Mouse (Mus musculus) forebrain, embryonic 13.5 days (tissue): Measurements from ENCODE around the gene Stk35. TPM values are rescaled to one million over a fixed set of nuclear protein-coding genes. Genes with fewer than 3 reads are reported as not detected.

Experiments
- ATAC-seq: fragments of 200-750 bp; cut with Nextera tagmentation; 2 replicates; pipeline ENCODE4 v1.8.0; 2017
- H3K27ac ChIP-seq: fragments of 300-500 bp; sonication (generic); 2 replicates; pipeline ENCODE4 v1.5.1; 2015; ENCODE audit warnings: inconsistent platforms, mild to moderate bottlenecking, moderate library complexity
- H3K27me3 ChIP-seq: fragments of 300-500 bp; sonication (generic); 2 replicates; pipeline ENCODE4 v1.6.1; 2015; ENCODE audit warnings: mild to moderate bottlenecking, inconsistent platforms
- H3K36me3 ChIP-seq: fragments of 300-500 bp; sonication (generic); 2 replicates; pipeline ENCODE4 v1.6.1; 2015; ENCODE audit warnings: mild to moderate bottlenecking, inconsistent platforms; ENCODE audit not compliant: poor library complexity, severe bottlenecking
- H3K4me1 ChIP-seq: fragments of 300-500 bp; sonication (generic); 2 replicates; pipeline ENCODE4 v1.6.1; 2015; ENCODE audit warnings: inconsistent platforms
- H3K4me2 ChIP-seq: fragments of 300-500 bp; sonication (generic); 2 replicates; pipeline ENCODE4 v1.6.1; 2015; ENCODE audit warnings: inconsistent platforms, mild to moderate bottlenecking, moderate library complexity
- H3K4me3 ChIP-seq: fragments of 300-500 bp; sonication (generic); 2 replicates; pipeline ENCODE4 v1.5.1; 2015; ENCODE audit warnings: mild to moderate bottlenecking, inconsistent platforms
- H3K9ac ChIP-seq: fragments of 300-500 bp; sonication (generic); 2 replicates; pipeline ENCODE4 v1.6.1; 2015; ENCODE audit warnings: mild to moderate bottlenecking, inconsistent platforms
- H3K9me3 ChIP-seq: fragments of 300-500 bp; sonication (generic); replicated peaks from 2 replicates; pipeline ENCODE4 v1.6.1; 2016; ENCODE audit warnings: inconsistent platforms
- WGBS: fragments of 180-500 bp; shearing (Covaris S2); methylation state at CpG from one replicate; pipeline ENCODE4 v1.1.7; 2015; 5-methylcytosine and 5-hydroxymethylcytosine counted together
- polyA plus RNA-seq: library from polyadenylated mRNA; unstranded; fragments of >200 nt; fragmentation: Nextera tagmentation; extraction: Ambion mirVana; gene quantifications from 2 replicates; pipeline ENCODE4 v1.2.1, GENCODE M21; 2015

Gene Stk35
- 9.4 and 11.4 TPM in 2 replicates for polyA plus RNA-seq

GRCm38 (mm10) chr2:129800271-129800903 is at the start of gene Stk35:
Gene Stk35, plus strand, starts transcription at chr2:129800517.
- peaks cover 39% of the 10 kb centered on the region for H3K4me1 ChIP-seq
- peak within 1 kb of the TSS; percentile 98 for H3K9ac ChIP-seq
- no peaks in the 10 kb centered on the region for H3K27me3 ChIP-seq
- H3K4me2 ChIP-seq = peak within 1 kb of the TSS; percentile 88
- peaks cover 16% of the 10 kb centered on the region for H3K36me3 ChIP-seq
- peak within 1 kb of the TSS; percentile 96 for H3K27ac ChIP-seq
- under 1% methylated on average over 45 of the region's 63 CpGs for WGBS
- ATAC-seq = peak; percentile 91
- no peaks in the 10 kb centered on the region for H3K9me3 ChIP-seq
- peak within 1 kb of the TSS; percentile 90 for H3K4me3 ChIP-seq

- ATAC-seq = no peak
Measured at GRCm38 (mm10) chr2:129782046-129782445, 18.3 kb upstream of the Stk35 start.

GRCm38 (mm10) chr2:129796501-129796900 is 3.8 kb upstream of the Stk35 start:
- Histone ChIP-seq H3K4me3 (no peak overlapping the region), H3K9ac (no peak overlapping the region), H3K36me3 (no peaks in the 10 kb centered on the region), H3K27ac (no peak overlapping the region), H3K27me3 (no peaks in the 10 kb centered on the region), H3K9me3 (peaks cover 10% of the 10 kb centered on the region), H3K4me1 (peaks cover 7% of the 10 kb centered on the region), H3K4me2 (no peak overlapping the region)
- no peak for ATAC-seq
- 93% methylated on average over 2 of the region's 2 CpGs for WGBS

More at GRCm38 (mm10) chr2:129782046-129782445, 18.3 kb upstream of the Stk35 start:
- Histone ChIP-seq H3K9ac (no peak overlapping the region), H3K4me3 (no peak overlapping the region), H3K27me3 (no peaks in the 10 kb centered on the region), H3K36me3 (no peaks in the 10 kb centered on the region), H3K4me2 (no peak overlapping the region), H3K4me1 (no peaks in the 10 kb centered on the region), H3K9me3 (no peaks in the 10 kb centered on the region), H3K27ac (no peak overlapping the region)
- WGBS = 86% methylated on average over 1 of the region's 1 CpGs

GRCm38 (mm10) chr2:129797709-129798108 is 2.6 kb upstream of the Stk35 start:
- H3K4me2 ChIP-seq = no peak overlapping the region
- no peak overlapping the region for H3K4me3 ChIP-seq
- peaks cover 16% of the 10 kb centered on the region for H3K4me1 ChIP-seq
- ATAC-seq = no peak
- no peak overlapping the region for H3K9ac ChIP-seq
- no peaks in the 10 kb centered on the region for H3K36me3 ChIP-seq
- H3K27me3 ChIP-seq = no peaks in the 10 kb centered on the region
- H3K9me3 ChIP-seq = peaks cover 10% of the 10 kb centered on the region
- 72% methylated on average over 2 of the region's 3 CpGs for WGBS
- no peak overlapping the region for H3K27ac ChIP-seq

GRCm38 (mm10) chr2:129798410-129798809 is 1.9 kb upstream of the Stk35 start:
- H3K36me3 ChIP-seq = peaks cover 5% of the 10 kb centered on the region; the same call in 1 of the 2 replicates
- no peak for ATAC-seq
- peaks cover 23% of the 10 kb centered on the region for H3K4me1 ChIP-seq
- H3K27ac ChIP-seq = no peak overlapping the region
- no peak overlapping the region for H3K9ac ChIP-seq
- no peak overlapping the region for H3K4me3 ChIP-seq
- no peak overlapping the region for H3K4me2 ChIP-seq
- H3K27me3 ChIP-seq = no peaks in the 10 kb centered on the region
- peaks cover 10% of the 10 kb centered on the region for H3K9me3 ChIP-seq

- Histone ChIP-seq H3K36me3 (peaks cover 21% of the 10 kb centered on the region), H3K4me3 (peak overlapping the region; percentile 90), H3K27ac (peak overlapping the region; percentile 96), H3K9me3 (no peaks in the 10 kb centered on the region), H3K9ac (peak overlapping the region; percentile 98), H3K27me3 (no peaks in the 10 kb centered on the region), H3K4me2 (peak overlapping the region; percentile 88), H3K4me1 (peaks cover 44% of the 10 kb centered on the region)
- ATAC-seq = peak; percentile 48
- WGBS = under 1% methylated on average over 25 of the region's 32 CpGs
Measured at GRCm38 (mm10) chr2:129800904-129801230, 550 bp downstream of the Stk35 start.

GRCm38 (mm10) chr2:129801231-129802029 is 1.1 kb downstream of the Stk35 start:
- Histone ChIP-seq H3K9me3 (no peaks in the 10 kb centered on the region), H3K4me3 (peak overlapping the region; percentile 90), H3K4me2 (peak overlapping the region; percentile 88), H3K9ac (peak overlapping the region; percentile 98), H3K4me1 (peaks cover 48% of the 10 kb centered on the region), H3K36me3 (peaks cover 26% of the 10 kb centered on the region), H3K27me3 (no peaks in the 10 kb centered on the region), H3K27ac (peak overlapping the region; percentile 96)
- ATAC-seq = peak; percentile 83
- WGBS = under 1% methylated on average over 71 of the region's 73 CpGs

- H3K4me1 ChIP-seq = peaks cover 47% of the 10 kb centered on the region
- no peak overlapping the region for H3K4me3 ChIP-seq
- no peak overlapping the region for H3K4me2 ChIP-seq
- no peak overlapping the region for H3K27ac ChIP-seq
- no peak overlapping the region for H3K9ac ChIP-seq
- no peak for ATAC-seq
- 95% methylated on average over 4 of the region's 4 CpGs for WGBS
- H3K27me3 ChIP-seq = no peaks in the 10 kb centered on the region
- peaks cover 53% of the 10 kb centered on the region for H3K36me3 ChIP-seq
- no peaks in the 10 kb centered on the region for H3K9me3 ChIP-seq
Measured at GRCm38 (mm10) chr2:129805486-129805885, 5.2 kb downstream of the Stk35 start.

- Histone ChIP-seq H3K36me3 (peaks cover 63% of the 10 kb centered on the region), H3K4me1 (peaks cover 47% of the 10 kb centered on the region), H3K27me3 (no peaks in the 10 kb centered on the region), H3K27ac (no peak overlapping the region), H3K4me3 (no peak overlapping the region), H3K9ac (no peak overlapping the region), H3K9me3 (no peaks in the 10 kb centered on the region), H3K4me2 (no peak overlapping the region)
- no peak for ATAC-seq
- 86% methylated on average over 2 of the region's 2 CpGs for WGBS
Measured at GRCm38 (mm10) chr2:129806486-129806885, 6.2 kb downstream of the Stk35 start.

GRCm38 (mm10) chr2:129810563-129810962 is 10.2 kb downstream of the Stk35 start:
- 93% methylated on average over 7 of the region's 7 CpGs for WGBS
- H3K36me3 ChIP-seq = peaks cover 74% of the 10 kb centered on the region
- H3K9me3 ChIP-seq = no peaks in the 10 kb centered on the region
- peaks cover 23% of the 10 kb centered on the region for H3K4me1 ChIP-seq
- no peak overlapping the region for H3K9ac ChIP-seq
- no peak for ATAC-seq
- H3K27me3 ChIP-seq = no peaks in the 10 kb centered on the region
- no peak overlapping the region for H3K4me3 ChIP-seq
- no peak overlapping the region for H3K27ac ChIP-seq
- no peak overlapping the region for H3K4me2 ChIP-seq

GRCm38 (mm10) chr2:129814033-129814432 is 13.7 kb downstream of the Stk35 start:
- H3K9ac ChIP-seq = no peak overlapping the region
- peaks cover 11% of the 10 kb centered on the region for H3K4me1 ChIP-seq
- ATAC-seq = no peak
- WGBS = 93% methylated on average over 3 of the region's 3 CpGs
- peaks cover 77% of the 10 kb centered on the region for H3K36me3 ChIP-seq
- H3K4me3 ChIP-seq = no peak overlapping the region
- no peaks in the 10 kb centered on the region for H3K27me3 ChIP-seq
- no peak overlapping the region for H3K4me2 ChIP-seq
- no peaks in the 10 kb centered on the region for H3K9me3 ChIP-seq
- no peak overlapping the region for H3K27ac ChIP-seq

- Histone ChIP-seq H3K4me3 (no peak overlapping the region), H3K9ac (no peak overlapping the region), H3K4me1 (peaks cover 11% of the 10 kb centered on the region), H3K27ac (no peak overlapping the region), H3K4me2 (no peak overlapping the region), H3K36me3 (peaks cover 68% of the 10 kb centered on the region), H3K27me3 (no peaks in the 10 kb centered on the region), H3K9me3 (no peaks in the 10 kb centered on the region)
- no peak for ATAC-seq
- 78% methylated on average over 2 of the region's 2 CpGs for WGBS
Measured at GRCm38 (mm10) chr2:129815076-129815475, 14.8 kb downstream of the Stk35 start.
